Mouse (Mus musculus) limb, embryonic 14.5 days (tissue): ENCODE measurements around the gene Gm4744. TPM values are rescaled to one million over a fixed set of nuclear protein-coding genes. Genes with fewer than 3 reads are reported as not detected.
"Not testable (repeated sequence)": the region's sequence is repeated elsewhere in the genome, so short reads cannot be mapped to it uniquely, and the experiment has no call there.

Experiments used
- ATAC-seq: fragments of 200-750 bp; cut with Nextera tagmentation; 2 replicates; pipeline ENCODE4 v1.8.0; 2017; ENCODE audit warnings: low read depth, moderate number of reproducible peaks, moderate TSS enrichment; ENCODE audit not compliant: low FRiP score
- DNase-seq: peaks from one replicate; pipeline ENCODE4 v3.0.0-alpha.2; 2015; ENCODE audit warnings: low spot score
- H3K27ac ChIP-seq: fragments of 300-500 bp; sonication (generic); replicated peaks from 2 replicates; pipeline ENCODE4 v1.5.1; 2014; ENCODE audit warnings: low read depth, mild to moderate bottlenecking, low read length, moderate library complexity, mixed read lengths
- H3K27me3 ChIP-seq: fragments of 300-500 bp; sonication (generic); 2 replicates; pipeline ENCODE4 v1.6.1; 2014; ENCODE audit warnings: low read length, mixed read lengths; ENCODE audit not compliant: control insufficient read depth, insufficient read depth
- H3K36me3 ChIP-seq: fragments of 300-500 bp; sonication (generic); 2 replicates; pipeline ENCODE4 v1.6.1; 2014; ENCODE audit warnings: mild to moderate bottlenecking, low read length, moderate library complexity, mixed read lengths; ENCODE audit not compliant: control insufficient read depth, insufficient read depth
- H3K4me1 ChIP-seq: fragments of 300-500 bp; sonication (generic); 2 replicates; pipeline ENCODE4 v1.6.1; 2014; ENCODE audit warnings: antibody characterized with exemption, low read length, mixed read lengths; ENCODE audit not compliant: control insufficient read depth, insufficient read depth
- H3K4me2 ChIP-seq: fragments of 300-500 bp; sonication (generic); replicated peaks from 2 replicates; pipeline ENCODE4 v1.6.1; 2014; ENCODE audit warnings: low read depth, mild to moderate bottlenecking, low read length, moderate library complexity; ENCODE audit not compliant: severe bottlenecking
- H3K4me3 ChIP-seq: fragments of 300-500 bp; sonication (generic); replicated peaks from 2 replicates; pipeline ENCODE4 v1.5.1; 2014; ENCODE audit warnings: low read length
- H3K9ac ChIP-seq: fragments of 300-500 bp; sonication (generic); 2 replicates; pipeline ENCODE4 v1.6.1; 2014; ENCODE audit warnings: mild to moderate bottlenecking, low read depth, low read length, moderate library complexity; ENCODE audit not compliant: severe bottlenecking
- H3K9me3 ChIP-seq: fragments of 300-500 bp; sonication (generic); 2 replicates; pipeline ENCODE4 v1.6.1; 2016; ENCODE audit warnings: low read length; ENCODE audit not compliant: control insufficient read depth
- POLR2A ChIP-seq: fragments of 200-500 bp; IDR thresholded peaks from 2 replicates; pipeline ENCODE4 v1.8.0; 2012; ENCODE audit warnings: inconsistent platforms, mild to moderate bottlenecking, moderate library complexity, borderline replicate concordance; ENCODE audit not compliant: insufficient read depth, insufficient read length; ENCODE audit errors: extremely low read depth
- WGBS: fragments of 180-500 bp; shearing (Covaris S2); extraction: QIAGEN DNeasy Blood & Tissue Kit; methylation state at CpG from one replicate; pipeline ENCODE4 v1.1.7; 2014; 5-methylcytosine and 5-hydroxymethylcytosine counted together
- polyA plus RNA-seq, 2 experiments: library from polyadenylated mRNA; depleted of rRNA in 1 of 2; stranded (reverse) in 1 of 2; unstranded in 1 of 2; fragments of >200 nt; fragmentation: Nextera tagmentation in 1 of 2; extraction: Ambion mirVana in 1 of 2; gene quantifications; 2 replicates each; pipeline versions ENCODE4 v1.2.1 to v1.2.3; 2012 to 2014

Gene Gm4744
- polyA plus RNA-seq (2012; rRNA removed), result not detected in 2 replicates
- not detected in 2 replicates for polyA plus RNA-seq (2014; fragmentation: Nextera tagmentation; extraction: Ambion mirVana)

DNA sequence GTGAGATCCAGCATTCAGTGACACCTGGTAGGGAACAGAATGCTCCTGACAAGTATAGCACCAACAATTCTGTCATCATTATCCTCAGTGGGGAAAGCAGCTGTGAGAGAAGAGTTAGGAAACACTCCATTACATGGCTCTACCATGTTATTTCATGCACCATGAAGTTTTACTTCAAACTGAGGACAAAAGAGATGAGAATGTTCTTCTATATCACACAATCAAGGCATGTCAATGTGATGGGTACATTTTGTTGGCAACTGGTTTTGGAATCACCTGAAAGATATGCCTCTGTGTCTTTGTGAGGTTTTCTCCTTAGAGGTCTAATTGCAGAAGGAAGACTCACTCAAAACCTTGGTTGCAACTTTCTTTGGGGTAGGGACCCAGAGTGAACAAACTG is at the start of gene Gm4744:
Gm4744 (minus strand) TSS at position 101 of the 400 bp plus-strand sequence.
- Histone ChIP-seq H3K27ac (no peak within 1 kb of the TSS), H3K4me1 (no peaks in the 10 kb centered on the region), H3K9ac (no peak within 1 kb of the TSS), H3K9me3 (no peaks in the 10 kb centered on the region), H3K4me3 (no peak within 1 kb of the TSS), H3K27me3 (no peaks in the 10 kb centered on the region), H3K4me2 (no peak within 1 kb of the TSS), H3K36me3 (no peaks in the 10 kb centered on the region)
- ATAC-seq, result no peak
- no peak for DNase-seq
- TF ChIP-seq POLR2A, result no peak

DNA sequence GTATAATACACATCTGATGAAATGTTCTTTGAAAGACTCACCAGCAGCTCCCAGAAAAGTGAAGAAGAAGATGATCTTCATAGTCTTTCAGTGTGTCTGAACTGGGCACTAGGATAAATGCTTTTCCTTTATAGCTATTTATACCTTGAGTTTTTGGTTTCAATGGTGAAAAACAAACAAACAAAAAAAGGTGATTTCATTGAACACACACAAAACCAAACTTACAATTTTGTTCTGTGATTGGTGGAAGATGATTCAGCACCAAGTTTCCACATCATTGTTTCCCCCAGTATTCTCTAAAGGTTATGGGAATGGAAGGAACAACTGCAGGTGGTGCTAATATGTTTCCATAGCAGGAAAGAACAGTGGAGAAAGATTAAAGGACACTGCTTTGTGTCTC is 47.7 kb upstream of the Gm4744 start, which contains the start of gene Gm2663:
Gm2663 (minus strand) TSS at position 101 of the 400 bp plus-strand sequence.
- DNase-seq, H3K4me3 ChIP-seq, H3K36me3 ChIP-seq, H3K27ac ChIP-seq, ATAC-seq, H3K4me2 ChIP-seq, H3K27me3 ChIP-seq, H3K9ac ChIP-seq, H3K9me3 ChIP-seq, H3K4me1 ChIP-seq: not testable (repeated sequence)

GRCm38 (mm10) chr6:40964454-40964853 is 12.8 kb upstream of the Gm4744 start, which contains the start of gene 1810009J06Rik:
TSS of gene 1810009J06Rik (plus strand) at chr6:40964754.
- not testable (repeated sequence) for ATAC-seq, H3K4me2 ChIP-seq, H3K4me3 ChIP-seq, DNase-seq, H3K27ac ChIP-seq, H3K9me3 ChIP-seq, H3K9ac ChIP-seq, H3K4me1 ChIP-seq, H3K27me3 ChIP-seq, H3K36me3 ChIP-seq
- 85% methylated on average over 2 of the region's 2 CpGs for WGBS

- no peaks in the 10 kb centered on the region for H3K9me3 ChIP-seq
- DNase-seq (no peak), ATAC-seq (no peak)
- H3K4me2 ChIP-seq, result no peak overlapping the region
- no peaks in the 10 kb centered on the region for H3K36me3 ChIP-seq
- no peak for TF ChIP-seq POLR2A
- no peak overlapping the region for H3K9ac ChIP-seq
- H3K27ac ChIP-seq, result no peak overlapping the region
- no peaks in the 10 kb centered on the region for H3K4me1 ChIP-seq
- no peaks in the 10 kb centered on the region for H3K27me3 ChIP-seq
- no peak overlapping the region for H3K4me3 ChIP-seq
- 61% methylated on average over 2 of the region's 2 CpGs for WGBS
These were observed 2.0 kb upstream of the Gm4744 start for GRCm38 (mm10) chr6:40953716-40954115.

DNA sequence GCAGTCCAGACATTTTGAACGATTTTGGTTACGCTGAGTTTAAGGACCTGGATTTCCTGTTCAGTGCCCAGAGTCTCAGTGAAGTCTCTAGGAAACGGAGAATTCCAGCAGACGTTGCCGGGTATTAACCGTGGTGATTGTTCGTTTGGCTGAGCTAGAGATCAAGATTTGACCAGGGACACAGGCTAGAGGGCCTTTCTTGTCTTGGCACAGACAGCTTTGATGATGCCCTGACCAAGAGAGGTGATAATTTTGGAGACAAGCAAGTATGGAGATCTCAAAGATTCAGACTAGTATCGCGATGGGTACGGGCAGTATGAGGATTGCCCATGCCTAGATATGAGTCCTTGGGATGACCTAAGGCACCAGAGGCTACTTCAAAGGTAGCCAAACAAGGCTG is 11.2 kb downstream of the Gm4744 start, which contains the start of gene 1700074P13Rik:
1700074P13Rik (minus strand) TSS at position 101 of the 400 bp plus-strand sequence.
- 90% methylated on average over 10 of the region's 10 CpGs for WGBS
- Histone ChIP-seq H3K4me1 (no peaks in the 10 kb centered on the region), H3K9me3 (no peaks in the 10 kb centered on the region), H3K27ac (no peak within 1 kb of the TSS), H3K4me2 (no peak within 1 kb of the TSS), H3K36me3 (no peaks in the 10 kb centered on the region), H3K27me3 (no peaks in the 10 kb centered on the region), H3K4me3 (no peak within 1 kb of the TSS), H3K9ac (no peak within 1 kb of the TSS)
- DNase-seq (no peak), ATAC-seq (no peak)
- no peak for TF ChIP-seq POLR2A

GRCm38 (mm10) chr6:40919954-40920353 is 31.7 kb downstream of the Gm4744 start:
- H3K9ac ChIP-seq, result no peak overlapping the region
- 82% methylated on average over 4 of the region's 4 CpGs for WGBS
- ATAC-seq (no peak), DNase-seq (no peak)
- H3K27me3 ChIP-seq, result no peaks in the 10 kb centered on the region
- no peak for TF ChIP-seq POLR2A
- no peaks in the 10 kb centered on the region for H3K4me1 ChIP-seq
- H3K4me3 ChIP-seq, result no peak overlapping the region
- H3K27ac ChIP-seq, result no peak overlapping the region
- H3K36me3 ChIP-seq, result no peaks in the 10 kb centered on the region
- H3K9me3 ChIP-seq, result no peaks in the 10 kb centered on the region
- no peak overlapping the region for H3K4me2 ChIP-seq
